Mouse (Mus musculus) T-cell, adult 66 days (primary cell): ENCODE measurements around the gene Cyp2r1. TPM values are rescaled to one million over a fixed set of nuclear protein-coding genes. Genes with fewer than 3 reads are reported as not detected.

Experiments used
- total RNA-seq, 2 experiments: library from RNA; stranded (reverse); gene quantifications; 3 replicates in 1 of 2; 4 replicates in 1 of 2; pipeline ENCODE4 v1.2.4; 2023

Cyp2r1 gene
- total RNA-seq = 1 to 10 TPM; 3.1 to 3.8 TPM

DNA sequence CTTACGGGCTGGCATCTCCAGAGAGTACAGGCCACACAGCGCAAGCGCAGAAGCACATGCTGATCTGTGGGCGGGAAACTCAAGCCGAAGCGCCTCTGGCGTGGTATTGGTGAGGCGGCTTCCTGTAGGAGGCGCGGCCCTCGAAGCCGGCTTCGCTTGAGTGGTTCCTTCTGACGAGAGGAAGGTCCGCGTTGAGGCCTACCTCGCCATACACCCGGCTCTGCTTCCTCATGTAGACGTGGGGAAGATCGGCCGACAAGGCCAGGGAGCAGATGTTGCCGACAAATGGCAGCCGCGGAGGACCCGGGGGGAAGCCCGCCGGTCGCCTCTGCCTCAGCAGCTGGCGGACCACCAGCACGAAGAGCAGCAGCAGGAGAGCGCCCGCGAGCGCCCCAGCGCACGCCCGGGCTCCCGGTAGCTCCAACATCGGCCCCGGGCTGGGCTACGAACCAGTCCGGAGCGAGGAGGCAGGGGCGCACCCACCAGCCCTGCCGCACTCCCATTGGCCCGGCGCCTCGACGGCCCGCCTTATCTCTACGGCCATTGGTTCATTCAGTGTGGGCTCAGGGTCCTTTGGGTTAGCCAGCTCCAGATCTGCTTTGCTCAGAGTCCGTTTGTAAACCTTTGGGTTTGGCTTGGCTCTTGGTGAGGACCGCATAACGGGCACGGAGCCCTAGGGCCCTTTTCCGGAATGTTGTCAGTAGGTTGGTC, at the start of gene Cyp2r1:
Cyp2r1 (minus strand) TSS at position 442 of the 711 bp plus-strand sequence.

Other genes with a start within 250 kb of the Cyp2r1 start
- gene Pde3b, start 147.7 kb downstream of the Cyp2r1 start, total RNA-seq = 100 to 1,000 TPM; 127 to 196 TPM
- not detected for gene Calca, start 73.4 kb upstream of the Cyp2r1 start, total RNA-seq
- gene Calcb, start 155.7 kb upstream of the Cyp2r1 start, total RNA-seq = not detected
- not detected for gene Insc, start 180.7 kb upstream of the Cyp2r1 start, total RNA-seq